Mouse (Mus musculus) olfactory bulb, adult 2 months (tissue): ENCODE data around the gene Tango2.

Experiments
- CTCF ChIP-seq: fragments of 200-500 bp; IDR thresholded peaks from 2 replicates; pipeline ENCODE4 v1.5.1; 2012; ENCODE audit warnings: low read depth, mild to moderate bottlenecking, low read length, moderate library complexity; ENCODE audit not compliant: insufficient read depth
- POLR2A ChIP-seq: fragments of 200-500 bp; IDR thresholded peaks from 2 replicates; pipeline ENCODE4 v1.6.1; 2012; ENCODE audit warnings: mild to moderate bottlenecking, low read depth, low read length, moderate library complexity; ENCODE audit not compliant: insufficient read depth

GRCm38 (mm10) chr16:18396201-18396600 lies 48.3 kb upstream of the Tango2 start:
- TF ChIP-seq CTCF: no peak
- no peak for TF ChIP-seq POLR2A
